Mouse (Mus musculus): ENCODE results near the gene Nupl1.

DNA sequence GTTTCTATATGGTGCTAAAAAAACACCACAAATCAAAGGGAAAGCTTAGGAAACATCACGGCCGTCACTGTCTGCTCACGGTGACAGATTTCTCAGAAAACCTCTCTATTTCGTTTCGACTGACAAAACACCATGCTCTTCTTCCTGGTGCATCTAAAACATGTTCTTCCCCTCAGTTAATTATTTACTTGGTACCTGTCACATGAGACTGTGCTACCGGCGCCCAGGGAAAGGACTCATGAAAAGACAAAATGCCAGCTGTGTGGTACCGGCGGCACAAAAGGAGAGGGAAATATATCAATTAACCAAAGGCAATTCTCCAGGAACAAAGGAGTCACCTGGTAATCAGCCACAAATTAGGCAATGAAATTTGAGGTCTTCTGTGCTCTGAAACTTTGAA is 116.5 kb downstream of the Nupl1 start:
- TF ChIP-seq EP300 (IDR thresholded peaks at IDR 0.05; ENCODE audit: insufficient read depth, low read depth, low read length), result no peak
- TF ChIP-seq POLR2A (IDR thresholded peaks at IDR 0.05; ENCODE audit: insufficient read depth, low read depth, low read length), result no peak
- no peak for TF ChIP-seq CTCF (IDR thresholded peaks at IDR 0.05)

Measured in heart, adult 2 months (tissue).